Mouse (Mus musculus): ENCODE measurements around the gene Psen2.

Psen2 gene

GRCm38 (mm10) chr1:180247901-180248300, 15.3 kb downstream of the Psen2 start:
- no peak for DNase-seq

- DNase-seq: no peak
Measured at GRCm38 (mm10) chr1:180245741-180246507, 17.3 kb downstream of the Psen2 start.

- DNase-seq: no peak
Measured at GRCm38 (mm10) chr1:180231729-180232128, 31.5 kb downstream of the Psen2 start.

- DNase-seq: no peak
Measured at GRCm38 (mm10) chr1:180230580-180230979, 32.7 kb downstream of the Psen2 start.

GRCm38 (mm10) chr1:180229906-180230305, 33.3 kb downstream of the Psen2 start:
- DNase-seq: no peak

- DNase-seq: no peak
Measured at GRCm38 (mm10) chr1:180228854-180229253, 34.4 kb downstream of the Psen2 start.

- DNase-seq: no peak
Measured at GRCm38 (mm10) chr1:180226766-180227165, 36.5 kb downstream of the Psen2 start.

GRCm38 (mm10) chr1:180226221-180226713, 37.0 kb downstream of the Psen2 start:
- DNase-seq: no peak

GRCm38 (mm10) chr1:180225500-180226220, 37.6 kb downstream of the Psen2 start:
- no peak for DNase-seq

- DNase-seq: no peak
Measured at GRCm38 (mm10) chr1:180222007-180222406, 41.2 kb downstream of the Psen2 start.

GRCm38 (mm10) chr1:180220791-180221542, 42.3 kb downstream of the Psen2 start:
- no peak for DNase-seq

- no peak for DNase-seq
Measured at GRCm38 (mm10) chr1:180216541-180217276, 46.5 kb downstream of the Psen2 start.

- DNase-seq: peak; percentile 61
Measured at GRCm38 (mm10) chr1:180215044-180215443, 48.2 kb downstream of the Psen2 start.

GRCm38 (mm10) chr1:180212911-180213310, 50.3 kb downstream of the Psen2 start:
- no peak for DNase-seq

- DNase-seq: no peak
Measured at GRCm38 (mm10) chr1:180210781-180211271, 52.4 kb downstream of the Psen2 start.

- DNase-seq: no peak
Measured at GRCm38 (mm10) chr1:180210031-180210432, 53.2 kb downstream of the Psen2 start.

GRCm38 (mm10) chr1:180208370-180208769, 54.9 kb downstream of the Psen2 start:
- DNase-seq: no peak

GRCm38 (mm10) chr1:180200722-180201121, 62.5 kb downstream of the Psen2 start:
- no peak for DNase-seq

GRCm38 (mm10) chr1:180199715-180200050, 63.6 kb downstream of the Psen2 start:
- no peak for DNase-seq

GRCm38 (mm10) chr1:180198959-180199714, 64.1 kb downstream of the Psen2 start, which contains the start of gene Coq8a:
Coq8a (minus strand) TSS chr1:180199602.
- DNase-seq: no peak

- no peak for DNase-seq
Measured at GRCm38 (mm10) chr1:180197956-180198355, 65.3 kb downstream of the Psen2 start.

- no peak for DNase-seq
Measured at GRCm38 (mm10) chr1:180196508-180196907, 66.7 kb downstream of the Psen2 start.
